Mouse (Mus musculus): Measurements from ENCODE around the gene Zdhhc16.

DNA sequence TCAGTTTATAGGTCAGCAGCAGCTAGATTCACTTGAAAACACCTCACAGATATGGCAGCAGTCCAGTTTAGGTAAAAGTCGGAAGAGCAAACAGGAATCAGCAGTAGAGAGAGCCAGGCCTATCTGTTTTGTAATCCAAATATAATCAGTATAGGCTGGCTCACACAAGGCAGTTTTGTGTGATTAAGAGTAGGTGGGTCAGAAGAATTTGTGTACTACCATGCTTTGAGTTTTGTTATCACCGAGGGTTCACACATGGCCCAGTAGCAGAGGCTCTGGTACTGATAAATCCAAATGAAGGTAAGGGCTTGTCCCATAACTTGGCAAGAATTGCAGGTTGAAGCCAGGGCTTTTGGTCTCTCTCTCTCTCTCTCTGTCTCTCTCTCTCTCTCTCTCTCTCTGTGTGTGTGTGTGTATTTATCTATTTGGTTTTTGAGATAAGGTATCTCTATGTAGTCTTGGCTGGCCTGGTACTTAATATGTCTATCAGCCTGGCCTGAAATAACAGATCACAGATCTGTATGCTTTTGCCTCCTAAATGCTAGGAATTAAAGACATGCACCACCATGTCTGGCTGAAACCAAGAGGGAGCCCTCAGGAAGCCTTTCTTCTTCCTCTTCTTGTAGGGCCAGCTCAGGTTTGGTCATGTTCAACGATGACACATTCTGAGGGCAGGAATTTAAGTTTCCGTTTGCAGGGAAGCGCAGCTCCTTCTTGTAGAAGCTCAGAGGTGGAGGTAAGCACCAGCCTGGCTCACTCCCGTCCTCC lies 26.8 kb upstream of the Zdhhc16 start:
- TF ChIP-seq POLR2A (IDR thresholded peaks at IDR 0.05; ENCODE audit: insufficient read depth, low read depth, low read length) (no peak), CTCF (IDR thresholded peaks at IDR 0.05; ENCODE audit: insufficient read depth, low read depth, low read length) (no peak)
